Mouse (Mus musculus) skeletal muscle tissue, adult 2 months (tissue): ENCODE results near the gene Tmem161a.

Experiments used
- DNase-seq: peaks from one replicate; pipeline ENCODE4 v3.0.0-alpha.2; 2012; ENCODE audit warnings: low read depth, low spot score

Tmem161a gene

GRCm38 (mm10) chr8:70172043-70172681 lies at the start of gene Tmem161a:
Tmem161a (plus strand) TSS chr8:70172356.
- DNase-seq: peak; percentile 93

- DNase-seq: no peak
These were observed 49.3 kb upstream of the Tmem161a start for GRCm38 (mm10) chr8:70122863-70123262.

GRCm38 (mm10) chr8:70124992-70125391 lies 47.2 kb upstream of the Tmem161a start:
- no peak for DNase-seq

GRCm38 (mm10) chr8:70128435-70128834 lies 43.7 kb upstream of the Tmem161a start:
- peak; percentile 67 for DNase-seq

GRCm38 (mm10) chr8:70129309-70129952 lies 42.7 kb upstream of the Tmem161a start:
- peak; percentile 32 for DNase-seq

- DNase-seq: no peak
These were observed 42.1 kb upstream of the Tmem161a start for GRCm38 (mm10) chr8:70130066-70130465.

GRCm38 (mm10) chr8:70131166-70131883 lies 40.8 kb upstream of the Tmem161a start, which contains the start of gene Nr2c2ap:
Nr2c2ap (plus strand) TSS chr8:70131333.
- DNase-seq: peak; percentile 86

GRCm38 (mm10) chr8:70134086-70134485 lies 38.1 kb upstream of the Tmem161a start:
- no peak for DNase-seq

GRCm38 (mm10) chr8:70134931-70135330 lies 37.2 kb upstream of the Tmem161a start:
- DNase-seq: no peak

- DNase-seq: no peak
These were observed 35.6 kb upstream of the Tmem161a start for GRCm38 (mm10) chr8:70136591-70136990.

- DNase-seq: no peak
These were observed 34.3 kb upstream of the Tmem161a start for GRCm38 (mm10) chr8:70137890-70138289.

GRCm38 (mm10) chr8:70139026-70139857 lies 32.9 kb upstream of the Tmem161a start, which contains the start of the genes Rfxank, Borcs8 and Mef2b:
Rfxank (minus strand) TSS chr8:70139154.
Borcs8 (plus strand) TSS chr8:70139499.
Mef2b (plus strand) TSS chr8:70139711.
- peak; percentile 100 for DNase-seq

- no peak for DNase-seq
These were observed 32.2 kb upstream of the Tmem161a start for GRCm38 (mm10) chr8:70139981-70140380.

GRCm38 (mm10) chr8:70147678-70148607 lies 24.2 kb upstream of the Tmem161a start:
- no peak for DNase-seq

GRCm38 (mm10) chr8:70150158-70150557 lies 22.0 kb upstream of the Tmem161a start:
- no peak for DNase-seq

- DNase-seq: peak; percentile 38
These were observed 19.5 kb upstream of the Tmem161a start for GRCm38 (mm10) chr8:70152537-70153257.

- no peak for DNase-seq
These were observed 14.8 kb upstream of the Tmem161a start for GRCm38 (mm10) chr8:70157240-70157800.

- no peak for DNase-seq
These were observed 13.9 kb upstream of the Tmem161a start for GRCm38 (mm10) chr8:70158069-70158853.

- DNase-seq: no peak
These were observed 12.9 kb upstream of the Tmem161a start for GRCm38 (mm10) chr8:70159211-70159610.
